Mouse (Mus musculus): ENCODE data around the gene Cmss1. TPM values are rescaled to one million over a fixed set of nuclear protein-coding genes. Genes with fewer than 3 reads are reported as not detected.

The Cmss1 gene
- polyA plus RNA-seq, 1 experiment from 2014 or later: 58.3 TPM

- Histone ChIP-seq H3K4me1 (ENCODE audit: control insufficient read depth, insufficient read depth, low read length) (peaks cover 3% of the 10 kb centered on the region; the same call in 1 of the 2 replicates), H3K4me2 (ENCODE audit: low read depth, severe bottlenecking) (no peak overlapping the region), H3K36me3 (ENCODE audit: control insufficient read depth, insufficient read depth, low read length) (no peaks in the 10 kb centered on the region), H3K4me3 (ENCODE audit: low read depth, low read length) (no peak overlapping the region), H3K27ac (replicated peaks; ENCODE audit: low read depth, low read length) (no peak overlapping the region), H3K9ac (ENCODE audit: low read length) (no peak overlapping the region), H3K9me3 (ENCODE audit: control insufficient read depth, low read length) (no peaks in the 10 kb centered on the region), H3K27me3 (ENCODE audit: control insufficient read depth, insufficient read depth, low read length) (no peaks in the 10 kb centered on the region)
- 94% methylated on average over 7 of the region's 7 CpGs for WGBS
- ATAC-seq (ENCODE audit: insufficient number of reproducible peaks, low FRiP score, low TSS enrichment, low read depth) (no peak), DNase-seq (ENCODE audit: low spot score) (no peak)
Measured at GRCm38 (mm10) chr16:57526893-57527292, 79.8 kb downstream of the Cmss1 start.

DNA sequence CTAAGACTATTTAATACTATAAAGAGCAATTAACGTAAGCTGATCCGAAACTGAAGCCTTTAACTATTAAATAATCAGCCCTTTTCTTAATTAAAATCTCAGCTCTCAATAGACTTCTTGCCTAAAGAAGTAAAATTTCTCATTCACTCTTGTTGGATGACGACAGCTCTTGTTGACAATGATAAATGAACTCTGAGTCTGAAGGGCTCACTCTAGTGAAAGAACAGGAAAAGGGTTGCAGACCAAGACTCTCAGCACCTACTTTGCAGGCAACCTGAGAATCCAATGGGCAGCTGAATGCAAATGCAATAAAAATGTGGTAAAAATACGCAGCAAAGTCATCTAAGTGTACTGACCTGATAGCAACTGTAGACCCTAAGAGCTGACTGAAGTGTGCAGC, 81.2 kb downstream of the Cmss1 start:
- Histone ChIP-seq H3K36me3 (ENCODE audit: control insufficient read depth, insufficient read depth, low read length) (no peaks in the 10 kb centered on the region), H3K4me1 (ENCODE audit: control insufficient read depth, insufficient read depth, low read length) (peaks cover under 1% of the 10 kb centered on the region; the same call in 1 of the 2 replicates), H3K27me3 (ENCODE audit: control insufficient read depth, insufficient read depth, low read length) (no peaks in the 10 kb centered on the region), H3K9me3 (ENCODE audit: control insufficient read depth, low read length) (no peaks in the 10 kb centered on the region), H3K4me3 (ENCODE audit: low read depth, low read length) (no peak overlapping the region), H3K27ac (replicated peaks; ENCODE audit: low read depth, low read length) (no peak overlapping the region), H3K4me2 (ENCODE audit: low read depth, severe bottlenecking) (no peak overlapping the region), H3K9ac (ENCODE audit: low read length) (no peak overlapping the region)
- ATAC-seq (ENCODE audit: insufficient number of reproducible peaks, low FRiP score, low TSS enrichment, low read depth) (no peak), DNase-seq (ENCODE audit: low spot score) (no peak)
- WGBS: 67% methylated on average over 4 of the region's 4 CpGs

GRCm38 (mm10) chr16:57525046-57525445, 81.6 kb downstream of the Cmss1 start:
- WGBS: 87% methylated on average over 5 of the region's 5 CpGs

GRCm38 (mm10) chr16:57515636-57516035, 91.0 kb downstream of the Cmss1 start:
- no peaks in the 10 kb centered on the region for H3K36me3 ChIP-seq (ENCODE audit: control insufficient read depth, insufficient read depth, low read length)
- no peak overlapping the region for H3K9ac ChIP-seq (ENCODE audit: low read length)
- ATAC-seq (ENCODE audit: insufficient number of reproducible peaks, low FRiP score, low TSS enrichment, low read depth) (no peak), DNase-seq (ENCODE audit: low spot score) (no peak)
- no peaks in the 10 kb centered on the region for H3K27me3 ChIP-seq (ENCODE audit: control insufficient read depth, insufficient read depth, low read length)
- no peaks in the 10 kb centered on the region for H3K9me3 ChIP-seq (ENCODE audit: control insufficient read depth, low read length)
- H3K4me2 ChIP-seq (ENCODE audit: low read depth, severe bottlenecking): no peak overlapping the region
- H3K4me1 ChIP-seq (ENCODE audit: control insufficient read depth, insufficient read depth, low read length): no peaks in the 10 kb centered on the region
- no peak overlapping the region for H3K27ac ChIP-seq (replicated peaks; ENCODE audit: low read depth, low read length)
- 84% methylated on average over 10 of the region's 10 CpGs for WGBS
- no peak overlapping the region for H3K4me3 ChIP-seq (ENCODE audit: low read depth, low read length)

More at GRCm38 (mm10) chr16:57525046-57525445, 81.6 kb downstream of the Cmss1 start:
- DNase-seq (ENCODE audit: low spot score): no peak
- H3K4me3 ChIP-seq (ENCODE audit: low read depth, low read length): no peak overlapping the region
- H3K36me3 ChIP-seq (ENCODE audit: control insufficient read depth, insufficient read depth, low read length): no peaks in the 10 kb centered on the region
- ATAC-seq (ENCODE audit: insufficient number of reproducible peaks, low FRiP score, low TSS enrichment, low read depth): no peak
- H3K4me1 ChIP-seq (ENCODE audit: control insufficient read depth, insufficient read depth, low read length): no peaks in the 10 kb centered on the region
- no peak overlapping the region for H3K4me2 ChIP-seq (ENCODE audit: low read depth, severe bottlenecking)
- no peaks in the 10 kb centered on the region for H3K27me3 ChIP-seq (ENCODE audit: control insufficient read depth, insufficient read depth, low read length)
- no peaks in the 10 kb centered on the region for H3K9me3 ChIP-seq (ENCODE audit: control insufficient read depth, low read length)
- H3K9ac ChIP-seq (ENCODE audit: low read length): no peak overlapping the region
- H3K27ac ChIP-seq (replicated peaks; ENCODE audit: low read depth, low read length): no peak overlapping the region

DNA sequence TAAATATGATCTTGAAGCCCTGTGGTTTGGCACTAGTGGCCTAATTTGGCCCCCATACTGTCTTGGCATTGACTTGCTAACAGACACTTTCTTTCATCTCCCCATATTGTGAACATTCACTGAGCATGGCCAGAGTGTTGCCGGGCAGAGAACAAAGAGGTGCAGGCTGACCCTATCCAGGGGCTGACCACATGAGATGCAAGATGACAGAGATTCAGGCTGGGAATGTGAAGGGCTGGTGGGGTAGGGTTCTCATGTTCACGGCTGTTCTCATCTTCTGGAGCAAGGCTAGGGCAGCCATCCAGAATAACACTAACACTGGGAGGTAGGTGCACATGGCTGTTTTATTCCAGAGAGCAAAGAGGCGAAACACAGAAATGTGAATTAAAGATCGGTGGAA, 92.3 kb downstream of the Cmss1 start:
- H3K4me3 ChIP-seq (ENCODE audit: low read depth, low read length): no peak overlapping the region
- no peaks in the 10 kb centered on the region for H3K9me3 ChIP-seq (ENCODE audit: control insufficient read depth, low read length)
- no peak overlapping the region for H3K27ac ChIP-seq (replicated peaks; ENCODE audit: low read depth, low read length)
- H3K27me3 ChIP-seq (ENCODE audit: control insufficient read depth, insufficient read depth, low read length): no peaks in the 10 kb centered on the region
- no peaks in the 10 kb centered on the region for H3K4me1 ChIP-seq (ENCODE audit: control insufficient read depth, insufficient read depth, low read length)
- 69% methylated on average over 4 of the region's 4 CpGs for WGBS
- no peak overlapping the region for H3K4me2 ChIP-seq (ENCODE audit: low read depth, severe bottlenecking)
- H3K36me3 ChIP-seq (ENCODE audit: control insufficient read depth, insufficient read depth, low read length): no peaks in the 10 kb centered on the region
- ATAC-seq (ENCODE audit: insufficient number of reproducible peaks, low FRiP score, low TSS enrichment, low read depth): no peak
- no peak overlapping the region for H3K9ac ChIP-seq (ENCODE audit: low read length)
- DNase-seq (ENCODE audit: low spot score): no peak

DNA sequence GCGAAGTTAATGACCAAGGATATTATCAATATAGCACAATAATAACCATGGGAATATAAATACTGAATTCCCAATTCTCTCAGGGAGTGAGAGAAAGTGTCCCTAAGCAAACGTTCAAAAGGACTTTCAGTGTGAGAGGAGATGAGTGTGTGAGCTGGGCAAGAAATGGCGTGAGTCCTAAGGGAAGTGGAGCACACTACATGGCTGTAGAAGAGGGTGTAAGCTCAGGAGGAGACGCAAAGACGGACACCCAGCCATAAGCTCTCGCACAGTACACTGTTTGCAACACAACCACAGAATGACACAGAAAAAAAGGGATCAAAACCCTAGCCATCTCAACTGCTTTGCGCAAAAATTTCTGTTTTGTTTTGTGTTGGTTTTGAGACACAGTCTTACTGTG, 93.1 kb downstream of the Cmss1 start:
- DNase-seq (ENCODE audit: low spot score): no peak
- WGBS: 77% methylated on average over 7 of the region's 7 CpGs
- H3K27ac ChIP-seq (replicated peaks; ENCODE audit: low read depth, low read length): no peak overlapping the region

DNA sequence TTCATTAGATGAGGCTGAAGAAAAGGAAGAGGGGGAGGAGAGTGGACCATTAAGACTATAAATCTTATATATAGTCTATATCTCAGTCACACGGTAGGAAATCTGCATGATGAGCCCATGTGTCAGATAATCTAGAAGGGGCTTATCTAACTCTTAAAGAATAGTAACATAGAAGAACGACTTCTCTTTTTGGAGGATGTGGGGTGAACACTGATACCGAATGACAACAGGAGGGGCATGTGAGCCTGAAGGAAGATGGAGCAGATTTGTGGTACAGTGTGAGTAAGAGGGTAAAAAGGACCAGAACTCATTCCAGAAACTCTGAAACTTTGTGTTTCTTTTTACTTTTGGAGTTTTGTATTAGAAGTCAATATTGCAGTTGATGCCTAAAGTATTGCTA, 97.6 kb downstream of the Cmss1 start:
- no peak overlapping the region for H3K4me3 ChIP-seq (ENCODE audit: low read depth, low read length)
- no peak overlapping the region for H3K4me2 ChIP-seq (ENCODE audit: low read depth, severe bottlenecking)
- no peaks in the 10 kb centered on the region for H3K9me3 ChIP-seq (ENCODE audit: control insufficient read depth, low read length)
- no peaks in the 10 kb centered on the region for H3K36me3 ChIP-seq (ENCODE audit: control insufficient read depth, insufficient read depth, low read length)
- H3K27ac ChIP-seq (replicated peaks; ENCODE audit: low read depth, low read length): no peak overlapping the region
- WGBS: 86% methylated on average over 3 of the region's 3 CpGs
- no peaks in the 10 kb centered on the region for H3K4me1 ChIP-seq (ENCODE audit: control insufficient read depth, insufficient read depth, low read length)
- no peak for ATAC-seq (ENCODE audit: insufficient number of reproducible peaks, low FRiP score, low TSS enrichment, low read depth)
- H3K27me3 ChIP-seq (ENCODE audit: control insufficient read depth, insufficient read depth, low read length): no peaks in the 10 kb centered on the region
- no peak overlapping the region for H3K9ac ChIP-seq (ENCODE audit: low read length)
- DNase-seq (ENCODE audit: low spot score): no peak

More for the DNA sequence above, 93.1 kb downstream of the Cmss1 start:
- no peaks in the 10 kb centered on the region for H3K27me3 ChIP-seq (ENCODE audit: control insufficient read depth, insufficient read depth, low read length)
- no peaks in the 10 kb centered on the region for H3K4me1 ChIP-seq (ENCODE audit: control insufficient read depth, insufficient read depth, low read length)
- no peaks in the 10 kb centered on the region for H3K36me3 ChIP-seq (ENCODE audit: control insufficient read depth, insufficient read depth, low read length)
- no peak for ATAC-seq (ENCODE audit: insufficient number of reproducible peaks, low FRiP score, low TSS enrichment, low read depth)
- H3K4me3 ChIP-seq (ENCODE audit: low read depth, low read length): no peak overlapping the region
- no peak overlapping the region for H3K9ac ChIP-seq (ENCODE audit: low read length)
- no peak overlapping the region for H3K4me2 ChIP-seq (ENCODE audit: low read depth, severe bottlenecking)
- no peaks in the 10 kb centered on the region for H3K9me3 ChIP-seq (ENCODE audit: control insufficient read depth, low read length)

- Histone ChIP-seq H3K9me3 (ENCODE audit: control insufficient read depth, low read length) (no peaks in the 10 kb centered on the region), H3K4me3 (ENCODE audit: low read depth, low read length) (no peak overlapping the region), H3K36me3 (ENCODE audit: control insufficient read depth, insufficient read depth, low read length) (no peaks in the 10 kb centered on the region), H3K27ac (replicated peaks; ENCODE audit: low read depth, low read length) (no peak overlapping the region), H3K9ac (ENCODE audit: low read length) (no peak overlapping the region), H3K4me2 (ENCODE audit: low read depth, severe bottlenecking) (no peak overlapping the region), H3K4me1 (ENCODE audit: control insufficient read depth, insufficient read depth, low read length) (no peaks in the 10 kb centered on the region), H3K27me3 (ENCODE audit: control insufficient read depth, insufficient read depth, low read length) (no peaks in the 10 kb centered on the region)
- WGBS: 77% methylated on average over 1 of the region's 1 CpGs
- no peak for ATAC-seq (ENCODE audit: insufficient number of reproducible peaks, low FRiP score, low TSS enrichment, low read depth)
- DNase-seq (ENCODE audit: low spot score): no peak
Measured at GRCm38 (mm10) chr16:57508351-57508750, 98.3 kb downstream of the Cmss1 start.

GRCm38 (mm10) chr16:57506133-57506532, 100.5 kb downstream of the Cmss1 start:
- no peak for ATAC-seq (ENCODE audit: insufficient number of reproducible peaks, low FRiP score, low TSS enrichment, low read depth)
- no peak for DNase-seq (ENCODE audit: low spot score)
- H3K9ac ChIP-seq (ENCODE audit: low read length): no peak overlapping the region
- H3K4me1 ChIP-seq (ENCODE audit: control insufficient read depth, insufficient read depth, low read length): no peaks in the 10 kb centered on the region
- H3K27me3 ChIP-seq (ENCODE audit: control insufficient read depth, insufficient read depth, low read length): no peaks in the 10 kb centered on the region
- H3K27ac ChIP-seq (replicated peaks; ENCODE audit: low read depth, low read length): no peak overlapping the region
- no peak overlapping the region for H3K4me3 ChIP-seq (ENCODE audit: low read depth, low read length)
- H3K4me2 ChIP-seq (ENCODE audit: low read depth, severe bottlenecking): no peak overlapping the region
- no peaks in the 10 kb centered on the region for H3K36me3 ChIP-seq (ENCODE audit: control insufficient read depth, insufficient read depth, low read length)
- 59% methylated on average over 6 of the region's 6 CpGs for WGBS
- H3K9me3 ChIP-seq (ENCODE audit: control insufficient read depth, low read length): no peaks in the 10 kb centered on the region

Measured in limb, embryonic 11.5 days (tissue).